Mouse (Mus musculus): ENCODE measurements around the gene Kank4.

GRCm38 (mm10) chr4:98789861-98790311, 27.5 kb downstream of the Kank4 start:
- no peak for TF ChIP-seq POLR2A (IDR thresholded peaks at IDR 0.05; ENCODE audit: insufficient read depth, low read length)
- no peak for TF ChIP-seq EP300 (IDR thresholded peaks at IDR 0.05; ENCODE audit: insufficient read depth, low read depth, low read length)
- TF ChIP-seq CTCF (IDR thresholded peaks at IDR 0.05; ENCODE audit: low read depth, low read length): no peak

Measured in ES-Bruce4 (cell line).